Mouse (Mus musculus) cortical plate, adult 2 months (tissue): ENCODE data around the gene Slf1.

Experiments
- CTCF ChIP-seq: fragments of 200-500 bp; IDR thresholded peaks from 2 replicates; pipeline ENCODE4 v1.5.1; 2011; ENCODE audit warnings: mild to moderate bottlenecking, control low read depth, low read length; ENCODE audit not compliant: insufficient read depth; ENCODE audit errors: extremely low read depth
- POLR2A ChIP-seq: fragments of 200-500 bp; IDR thresholded peaks from 2 replicates; pipeline ENCODE4 v1.6.1; 2011; ENCODE audit warnings: mild to moderate bottlenecking, low read length, control low read depth; ENCODE audit not compliant: insufficient read depth; ENCODE audit errors: extremely low read depth

- TF ChIP-seq POLR2A, result no peak
- TF ChIP-seq CTCF, result no peak
Measured at GRCm38 (mm10) chr13:77125159-77125558, 10.1 kb downstream of the Slf1 start.
